Mouse (Mus musculus) forebrain, embryonic 16.5 days (tissue): ENCODE measurements around the gene Zfp383. TPM values are rescaled to one million over a fixed set of nuclear protein-coding genes. Genes with fewer than 3 reads are reported as not detected.
A peak's percentile ranks its signal among the peaks of the same experiment; 100 is the strongest.

Experiments
- ATAC-seq: fragments of 200-750 bp; cut with Nextera tagmentation; 2 replicates; pipeline ENCODE4 v1.8.0; 2017; ENCODE audit warnings: mild to moderate bottlenecking, moderate library complexity
- H3K27ac ChIP-seq: fragments of 300-500 bp; sonication (generic); 2 replicates; pipeline ENCODE4 v1.5.1; 2014; ENCODE audit warnings: low read length, control low read depth
- H3K27me3 ChIP-seq: fragments of 300-500 bp; sonication (generic); replicated peaks from 2 replicates; pipeline ENCODE4 v1.6.1; 2014; ENCODE audit warnings: low read length; ENCODE audit not compliant: control insufficient read depth, insufficient read depth
- H3K36me3 ChIP-seq: fragments of 300-500 bp; sonication (generic); 2 replicates; pipeline ENCODE4 v1.6.1; 2014; ENCODE audit not compliant: control insufficient read depth, insufficient read depth
- H3K4me1 ChIP-seq: fragments of 300-500 bp; sonication (generic); replicated peaks from 2 replicates; pipeline ENCODE4 v1.6.1; 2014; ENCODE audit warnings: low read length; ENCODE audit not compliant: control insufficient read depth, insufficient read depth
- H3K4me2 ChIP-seq: fragments of 300-500 bp; sonication (generic); 2 replicates; pipeline ENCODE4 v1.6.1; 2014; ENCODE audit warnings: mild to moderate bottlenecking, low read length, control low read depth
- H3K4me3 ChIP-seq: fragments of 300-500 bp; sonication (generic); replicated peaks from 2 replicates; pipeline ENCODE4 v1.5.1; 2014; ENCODE audit warnings: mild to moderate bottlenecking, low read length, control low read depth
- H3K9ac ChIP-seq: fragments of 300-500 bp; sonication (generic); replicated peaks from 2 replicates; pipeline ENCODE4 v1.6.1; 2014; ENCODE audit warnings: low read depth, low read length, control low read depth
- H3K9me3 ChIP-seq: fragments of 300-500 bp; sonication (generic); 2 replicates; pipeline ENCODE4 v1.6.1; 2016; ENCODE audit warnings: low read length; ENCODE audit not compliant: control insufficient read depth
- WGBS: fragments of 180-500 bp; shearing (Covaris S2); extraction: QIAGEN DNeasy Blood & Tissue Kit; methylation state at CpG from one replicate; pipeline ENCODE4 v1.1.7; 2014; 5-methylcytosine and 5-hydroxymethylcytosine counted together
- polyA plus RNA-seq: library from polyadenylated mRNA; unstranded; fragments of >200 nt; fragmentation: Nextera tagmentation; extraction: Ambion mirVana; gene quantifications from 2 replicates; pipeline ENCODE4 v1.2.1, GENCODE M21; 2015

The Zfp383 gene
- polyA plus RNA-seq, 1 experiment from 2014 or later = 7.8 TPM

DNA sequence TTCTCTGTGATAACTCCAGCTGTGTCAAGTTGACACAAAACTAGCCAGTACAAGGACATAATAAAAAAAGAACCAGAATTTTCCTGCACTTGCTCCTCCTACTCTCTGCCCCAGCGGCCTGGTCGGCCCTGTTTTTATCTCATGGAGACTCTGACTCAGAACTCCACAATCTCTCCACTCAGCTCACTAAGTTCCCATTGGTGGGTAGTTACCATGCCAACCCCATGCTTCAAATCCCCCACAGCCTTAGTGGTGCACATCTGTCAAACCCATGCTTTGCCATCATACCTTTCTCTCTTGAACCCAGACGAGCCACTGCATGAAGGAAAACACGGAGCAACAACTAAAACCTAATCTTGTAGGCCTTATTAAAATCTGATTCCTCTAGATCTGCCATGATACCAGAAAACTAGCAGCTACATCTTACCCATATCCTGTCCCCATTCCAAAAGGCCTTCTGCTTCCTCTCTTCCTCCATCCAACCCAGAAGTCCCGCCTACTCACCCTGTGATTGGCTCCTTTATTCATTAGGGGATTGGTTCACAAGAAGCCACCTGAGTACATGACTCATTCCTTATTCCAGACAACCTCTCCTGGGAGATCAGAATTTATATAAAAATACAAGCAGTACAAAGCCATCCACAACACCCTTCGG lies 13.5 kb downstream of the Zfp383 start:
- H3K4me2 ChIP-seq = no peak overlapping the region
- H3K36me3 ChIP-seq = no peaks in the 10 kb centered on the region; the same call in 1 of the 2 replicates
- no peak for ATAC-seq
- whole genome bisulfite sequencing = 88% methylated on average over 6 of the region's 6 CpGs
- no peak overlapping the region for H3K9ac ChIP-seq
- no peak overlapping the region for H3K4me3 ChIP-seq
- no peaks in the 10 kb centered on the region for H3K4me1 ChIP-seq
- no peak overlapping the region for H3K27ac ChIP-seq
- H3K9me3 ChIP-seq = no peaks in the 10 kb centered on the region
- no peaks in the 10 kb centered on the region for H3K27me3 ChIP-seq

- no peaks in the 10 kb centered on the region for H3K36me3 ChIP-seq
- H3K4me2 ChIP-seq = no peak overlapping the region
- ATAC-seq = no peak
- no peaks in the 10 kb centered on the region for H3K4me1 ChIP-seq
- H3K9ac ChIP-seq = no peak overlapping the region
- H3K27ac ChIP-seq = no peak overlapping the region
- no peaks in the 10 kb centered on the region for H3K9me3 ChIP-seq
- no peak overlapping the region for H3K4me3 ChIP-seq
- 75% methylated on average over 2 of the region's 2 CpGs for WGBS
- H3K27me3 ChIP-seq = no peaks in the 10 kb centered on the region
Observed at GRCm38 (mm10) chr7:29922780-29923179, 14.8 kb downstream of the Zfp383 start.

GRCm38 (mm10) chr7:29938856-29939255 lies 30.8 kb downstream of the Zfp383 start:
- H3K4me3 ChIP-seq = no peak overlapping the region
- H3K27ac ChIP-seq = no peak overlapping the region
- 87% methylated on average over 6 of the region's 6 CpGs for WGBS
- H3K4me1 ChIP-seq = 0 out of 2 replicates have a peak, but pooled peaks cover 1% of the 10 kb centered on the region
- H3K9ac ChIP-seq = no peak overlapping the region
- H3K4me2 ChIP-seq = no peak overlapping the region
- ATAC-seq = no peak
- H3K27me3 ChIP-seq = no peaks in the 10 kb centered on the region
- H3K9me3 ChIP-seq = no peaks in the 10 kb centered on the region
- H3K36me3 ChIP-seq = peaks cover 25% of the 10 kb centered on the region

DNA sequence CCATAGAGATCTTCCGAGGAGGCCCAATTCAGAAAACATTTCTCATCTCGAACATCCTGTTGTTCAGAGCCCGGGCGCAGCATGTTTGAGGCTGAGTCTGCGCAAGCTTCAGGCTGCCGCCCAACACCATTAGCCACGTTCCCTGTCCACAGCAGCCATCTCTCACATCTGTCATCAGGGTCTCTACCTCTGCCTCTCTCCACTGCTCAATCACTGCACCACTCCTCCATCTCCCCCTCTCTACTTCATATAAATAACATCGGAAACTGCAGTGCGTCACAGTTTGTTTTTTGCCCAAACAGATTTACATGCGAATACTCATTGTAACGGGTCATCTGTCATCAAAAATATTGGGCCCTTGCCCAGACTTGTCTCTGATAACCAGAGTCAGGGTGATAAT lies 33.0 kb downstream of the Zfp383 start:
- H3K9me3 ChIP-seq = no peaks in the 10 kb centered on the region
- peaks cover 12% of the 10 kb centered on the region; the same call in 1 of the 2 replicates for H3K36me3 ChIP-seq
- H3K4me1 ChIP-seq = peaks cover 7% of the 10 kb centered on the region
- no peak overlapping the region for H3K4me3 ChIP-seq
- no peak for ATAC-seq
- H3K9ac ChIP-seq = no peak overlapping the region
- 84% methylated on average over 11 of the region's 11 CpGs for WGBS
- H3K4me2 ChIP-seq = no peak overlapping the region
- H3K27ac ChIP-seq = no peak overlapping the region
- H3K27me3 ChIP-seq = no peaks in the 10 kb centered on the region

- H3K4me2 ChIP-seq = no peak overlapping the region
- H3K4me1 ChIP-seq = peaks cover 7% of the 10 kb centered on the region
- no peak overlapping the region for H3K9ac ChIP-seq
- no peak overlapping the region for H3K4me3 ChIP-seq
- ATAC-seq = no peak
- no peak overlapping the region for H3K27ac ChIP-seq
- H3K9me3 ChIP-seq = no peaks in the 10 kb centered on the region
- peaks cover 3% of the 10 kb centered on the region; the same call in 1 of the 2 replicates for H3K36me3 ChIP-seq
- 33% methylated on average over 2 of the region's 2 CpGs for WGBS
- no peaks in the 10 kb centered on the region for H3K27me3 ChIP-seq
Observed at GRCm38 (mm10) chr7:29942740-29943139, 34.7 kb downstream of the Zfp383 start.

DNA sequence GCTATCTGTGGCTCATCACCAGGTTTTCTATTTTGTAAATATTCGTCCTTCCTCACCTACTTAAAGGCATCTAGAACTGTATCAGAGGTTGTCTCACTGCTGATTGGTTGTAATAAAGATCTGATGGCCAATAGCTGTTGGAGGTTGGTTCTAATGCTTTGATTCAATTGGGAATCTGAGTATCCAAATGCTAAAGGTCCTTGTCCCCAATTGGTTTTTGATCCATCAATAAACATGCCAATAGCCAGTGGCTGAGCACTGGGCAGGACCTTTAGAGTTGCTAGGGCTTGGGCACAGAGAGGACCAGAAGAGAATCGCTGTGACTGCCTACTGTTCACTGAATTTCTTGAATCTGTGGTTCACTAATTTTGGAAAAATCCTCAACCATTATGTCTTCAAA lies 35.7 kb downstream of the Zfp383 start:
- H3K9me3 ChIP-seq = no peaks in the 10 kb centered on the region
- no peak overlapping the region for H3K4me3 ChIP-seq
- no peak overlapping the region; the same call in 1 of the 2 replicates for H3K27ac ChIP-seq
- H3K9ac ChIP-seq = no peak overlapping the region
- H3K27me3 ChIP-seq = no peaks in the 10 kb centered on the region
- no peak overlapping the region for H3K4me2 ChIP-seq
- peaks cover 7% of the 10 kb centered on the region for H3K4me1 ChIP-seq
- 76% methylated on average over 2 of the region's 2 CpGs for whole genome bisulfite sequencing
- ATAC-seq = no peak
- peaks cover 5% of the 10 kb centered on the region; the same call in 1 of the 2 replicates for H3K36me3 ChIP-seq

- no peak overlapping the region for H3K4me3 ChIP-seq
- H3K4me1 ChIP-seq = peaks cover 7% of the 10 kb centered on the region
- H3K4me2 ChIP-seq = no peak overlapping the region
- H3K27ac ChIP-seq = no peak overlapping the region
- no peak overlapping the region for H3K9ac ChIP-seq
- ATAC-seq = peak; percentile 66
- H3K9me3 ChIP-seq = no peaks in the 10 kb centered on the region
- 45% methylated on average over 2 of the region's 2 CpGs for WGBS
- H3K36me3 ChIP-seq = peaks cover 5% of the 10 kb centered on the region; the same call in 1 of the 2 replicates
- H3K27me3 ChIP-seq = no peaks in the 10 kb centered on the region
Observed at GRCm38 (mm10) chr7:29944201-29944600, 36.2 kb downstream of the Zfp383 start.

- ATAC-seq = no peak
- H3K27me3 ChIP-seq = no peaks in the 10 kb centered on the region
- H3K4me1 ChIP-seq = peaks cover 7% of the 10 kb centered on the region; the same call in 1 of the 2 replicates
- WGBS = 39% methylated on average over 10 of the region's 10 CpGs
- H3K27ac ChIP-seq = peak overlapping the region; percentile 95
- H3K4me2 ChIP-seq = peak overlapping the region; percentile 81
- H3K9me3 ChIP-seq = no peaks in the 10 kb centered on the region
- H3K9ac ChIP-seq = peak overlapping the region; percentile 92
- peak overlapping the region; percentile 70 for H3K4me3 ChIP-seq
- 0 out of 2 replicates have a peak, but pooled peaks cover 2% of the 10 kb centered on the region for H3K36me3 ChIP-seq
Observed at GRCm38 (mm10) chr7:29953086-29953485, 45.1 kb downstream of the Zfp383 start.

DNA sequence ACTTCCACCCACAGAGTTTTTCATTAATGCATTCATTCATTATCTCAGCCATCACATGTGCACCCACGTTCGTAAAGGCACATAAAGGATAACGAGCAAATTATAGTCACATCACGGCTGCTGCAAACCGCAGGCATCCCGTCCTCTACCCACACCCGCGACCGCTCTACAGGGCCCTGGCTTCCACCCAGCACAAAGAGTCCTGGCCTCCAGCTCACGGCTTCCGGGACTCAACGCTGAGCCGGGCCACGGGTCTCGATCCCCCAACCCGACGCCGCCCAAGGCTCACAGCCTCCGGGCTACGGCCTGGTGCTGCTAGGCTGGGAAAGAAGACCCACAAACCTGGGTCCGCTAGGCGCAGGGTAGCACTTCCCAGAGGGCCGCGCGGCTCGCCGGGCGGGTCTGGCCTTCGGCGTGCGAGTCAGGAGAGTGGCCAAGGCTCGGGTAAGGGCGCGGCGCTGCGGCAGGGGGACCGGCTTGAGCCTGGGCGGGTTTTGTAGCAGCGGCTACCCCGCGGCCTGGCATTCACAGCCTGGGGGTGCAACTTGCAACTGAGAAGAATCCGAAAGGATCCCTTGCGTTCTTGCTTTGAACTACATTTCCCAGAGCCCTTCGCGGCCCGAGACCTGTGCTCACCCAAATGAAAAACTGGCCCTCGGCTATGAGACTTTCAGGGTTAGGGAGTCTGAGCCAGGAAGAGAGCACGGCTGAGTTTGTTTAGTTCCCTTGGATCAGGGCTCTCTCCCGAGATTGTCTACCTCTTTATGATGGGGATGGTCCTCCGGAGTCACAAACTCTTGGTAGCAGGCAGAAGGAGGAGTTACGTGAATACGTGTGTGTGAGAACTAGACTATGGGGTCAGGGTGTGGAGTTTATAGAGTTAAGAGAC lies 45.7 kb downstream of the Zfp383 start, which contains the start of gene Zfp74:
Zfp74 (minus strand) TSS at position 577 of the 889 bp plus-strand sequence.
- H3K9ac ChIP-seq = peak within 1 kb of the TSS; percentile 92
- peaks cover 7% of the 10 kb centered on the region; the same call in 1 of the 2 replicates for H3K4me1 ChIP-seq
- H3K4me3 ChIP-seq = peak within 1 kb of the TSS; percentile 70
- 1% methylated on average over 52 of the region's 52 CpGs for WGBS
- H3K36me3 ChIP-seq = no peaks in the 10 kb centered on the region
- peak within 1 kb of the TSS; percentile 81 for H3K4me2 ChIP-seq
- H3K27ac ChIP-seq = peak within 1 kb of the TSS; percentile 95
- ATAC-seq = peak; percentile 94
- H3K9me3 ChIP-seq = no peaks in the 10 kb centered on the region
- H3K27me3 ChIP-seq = no peaks in the 10 kb centered on the region
